Mouse (Mus musculus) midbrain, embryonic 16.5 days (tissue): ENCODE measurements at regions not wholly inside any gene's neighbourhood (a gene's known extent, or its start where the extent isn't known, plus 50 kb on each side); places are given as distances from the start of the nearest gene placed in this dataset.

Experiments
- ATAC-seq: fragments of 200-750 bp; cut with Nextera tagmentation; 2 replicates; pipeline ENCODE4 v1.8.0; 2017; ENCODE audit warnings: moderate TSS enrichment
- H3K27ac ChIP-seq: fragments of 300-500 bp; sonication (generic); 2 replicates; pipeline ENCODE4 v1.5.1; 2014; ENCODE audit warnings: mild to moderate bottlenecking, low read length, mixed read lengths
- H3K27me3 ChIP-seq: fragments of 300-500 bp; sonication (generic); 2 replicates; pipeline ENCODE4 v1.6.1; 2014; ENCODE audit warnings: low read depth, low read length, mixed read lengths; ENCODE audit not compliant: control insufficient read depth, insufficient read depth
- H3K36me3 ChIP-seq: fragments of 300-500 bp; sonication (generic); 2 replicates; pipeline ENCODE4 v1.6.1; 2014; ENCODE audit warnings: mild to moderate bottlenecking, low read length, moderate library complexity, mixed read lengths; ENCODE audit not compliant: control insufficient read depth, insufficient read depth
- H3K4me1 ChIP-seq: fragments of 300-500 bp; sonication (generic); 2 replicates; pipeline ENCODE4 v1.6.1; 2014; ENCODE audit warnings: mild to moderate bottlenecking, low read length, mixed read lengths; ENCODE audit not compliant: control insufficient read depth, insufficient read depth
- H3K4me2 ChIP-seq: fragments of 300-500 bp; sonication (generic); 2 replicates; pipeline ENCODE4 v1.6.1; 2014; ENCODE audit warnings: mild to moderate bottlenecking, low read length, mixed read lengths
- H3K4me3 ChIP-seq: fragments of 300-500 bp; sonication (generic); 2 replicates; pipeline ENCODE4 v1.5.1; 2014; ENCODE audit warnings: low read depth, mild to moderate bottlenecking, low read length, moderate library complexity, mixed read lengths
- H3K9ac ChIP-seq: fragments of 300-500 bp; sonication (generic); 2 replicates; pipeline ENCODE4 v1.6.1; 2014; ENCODE audit warnings: low read depth, low read length, mixed read lengths
- H3K9me3 ChIP-seq: fragments of 300-500 bp; sonication (generic); replicated peaks from 2 replicates; pipeline ENCODE4 v1.6.1; 2014; ENCODE audit warnings: mild to moderate bottlenecking, low read length, mixed read lengths; ENCODE audit not compliant: control insufficient read depth, poor library complexity, severe bottlenecking
- WGBS: fragments of 180-500 bp; shearing (Covaris S2); extraction: QIAGEN DNeasy Blood & Tissue Kit; methylation state at CpG from one replicate; pipeline ENCODE4 v1.1.7; 2014; 5-methylcytosine and 5-hydroxymethylcytosine counted together

DNA sequence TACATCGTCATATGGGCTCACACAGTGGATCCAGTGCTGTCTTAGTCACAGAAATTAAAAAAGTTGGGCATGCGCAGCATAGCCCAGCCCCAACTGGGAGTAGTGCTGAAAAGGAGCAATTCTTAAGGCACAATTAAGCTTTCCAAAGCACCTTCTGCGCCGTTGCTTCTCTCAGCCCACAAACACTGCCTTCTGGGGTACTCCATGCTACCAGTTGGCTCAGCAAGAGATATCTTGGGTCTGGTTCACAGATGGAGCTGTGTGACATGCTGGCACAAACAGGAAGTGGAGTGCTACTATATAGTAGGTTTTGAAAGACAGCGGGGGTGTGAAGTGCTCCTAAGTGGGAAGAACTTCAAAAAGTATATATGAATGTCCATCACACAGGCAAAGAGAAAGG lies 185.0 kb upstream of the Gcfc2 start:
- H3K9ac ChIP-seq = no peak overlapping the region
- H3K9me3 ChIP-seq = no peaks in the 10 kb centered on the region
- 89% methylated on average over 5 of the region's 5 CpGs for WGBS
- no peak overlapping the region for H3K27ac ChIP-seq
- no peaks in the 10 kb centered on the region for H3K4me1 ChIP-seq
- H3K4me3 ChIP-seq = no peak overlapping the region
- H3K27me3 ChIP-seq = no peaks in the 10 kb centered on the region
- no peak for ATAC-seq
- H3K36me3 ChIP-seq = no peaks in the 10 kb centered on the region
- H3K4me2 ChIP-seq = no peak overlapping the region

DNA sequence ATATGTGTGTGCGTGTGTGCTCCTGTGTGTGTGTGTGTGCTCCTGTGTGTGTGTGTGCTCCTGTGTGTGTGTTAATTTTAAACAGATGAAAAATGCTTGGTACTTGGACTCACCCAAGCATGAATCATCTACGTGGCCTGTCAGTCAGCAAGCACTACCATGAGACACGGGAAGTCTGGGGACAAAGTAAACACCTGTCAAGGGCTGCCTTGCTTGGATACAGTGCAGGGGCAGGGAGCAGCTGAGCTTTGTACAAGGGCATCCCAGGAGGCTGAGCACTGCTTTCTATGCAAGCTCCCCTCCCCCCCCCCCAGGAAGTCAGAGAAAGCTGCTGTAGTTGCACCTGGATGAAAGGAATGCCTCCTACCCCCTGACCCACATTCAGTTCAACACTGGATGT lies 173.8 kb upstream of the Gcfc2 start:
- no peaks in the 10 kb centered on the region for H3K27me3 ChIP-seq
- ATAC-seq = no peak
- H3K4me1 ChIP-seq = no peaks in the 10 kb centered on the region
- H3K36me3 ChIP-seq = no peaks in the 10 kb centered on the region
- H3K9me3 ChIP-seq = no peaks in the 10 kb centered on the region
- H3K9ac ChIP-seq = no peak overlapping the region
- WGBS = 56% methylated on average over 3 of the region's 3 CpGs
- no peak overlapping the region for H3K27ac ChIP-seq
- H3K4me3 ChIP-seq = no peak overlapping the region
- H3K4me2 ChIP-seq = no peak overlapping the region

DNA sequence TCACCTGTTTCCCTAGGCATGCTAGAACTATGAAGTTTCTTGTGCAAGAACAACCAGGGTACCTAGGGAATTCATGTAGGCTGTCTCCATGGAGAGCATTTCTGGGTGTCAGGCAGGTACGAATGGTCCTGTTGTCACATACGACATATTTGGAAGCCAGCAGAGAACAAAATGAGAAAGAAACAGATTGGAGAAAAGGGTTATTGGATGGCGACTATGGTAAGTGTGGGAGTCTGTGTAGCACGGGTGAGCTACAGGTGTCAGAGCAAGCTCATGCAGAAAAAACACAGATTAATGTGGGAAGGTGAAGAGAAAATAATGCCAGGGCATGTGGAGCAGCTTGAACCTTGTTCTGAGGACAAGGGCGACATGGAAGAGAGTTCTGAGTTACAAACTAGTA lies 171.8 kb upstream of the Gcfc2 start:
- no peak for ATAC-seq
- H3K4me2 ChIP-seq = no peak overlapping the region
- no peaks in the 10 kb centered on the region for H3K27me3 ChIP-seq
- no peaks in the 10 kb centered on the region for H3K9me3 ChIP-seq
- H3K36me3 ChIP-seq = no peaks in the 10 kb centered on the region
- no peak overlapping the region for H3K9ac ChIP-seq
- WGBS = 89% methylated on average over 5 of the region's 5 CpGs
- H3K27ac ChIP-seq = no peak overlapping the region
- no peak overlapping the region for H3K4me3 ChIP-seq
- H3K4me1 ChIP-seq = no peaks in the 10 kb centered on the region

DNA sequence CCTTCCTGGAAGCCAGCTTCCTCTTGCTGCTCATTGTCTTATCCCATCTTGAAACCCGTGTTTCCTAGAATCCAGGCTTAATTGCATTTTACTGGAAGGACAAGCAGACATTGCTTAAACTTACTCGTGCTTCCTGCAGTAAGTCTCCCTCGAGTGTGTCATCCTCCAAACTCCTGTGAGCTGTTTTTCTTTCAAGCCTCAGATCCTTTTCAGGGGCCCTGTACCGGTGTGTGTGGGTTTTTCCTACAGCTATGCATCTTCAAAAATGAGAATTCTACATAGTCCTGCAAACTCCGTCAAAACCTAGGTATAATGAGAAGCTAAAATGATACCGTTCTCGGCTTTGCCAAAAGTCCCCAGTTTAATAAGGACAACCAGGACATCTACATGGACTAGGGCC lies 167.2 kb upstream of the Gcfc2 start:
- 84% methylated on average over 7 of the region's 7 CpGs for WGBS
- Histone ChIP-seq H3K4me2 (no peak overlapping the region), H3K27ac (no peak overlapping the region), H3K36me3 (no peaks in the 10 kb centered on the region), H3K4me1 (no peaks in the 10 kb centered on the region), H3K27me3 (no peaks in the 10 kb centered on the region), H3K9ac (no peak overlapping the region), H3K4me3 (no peak overlapping the region), H3K9me3 (no peaks in the 10 kb centered on the region)
- ATAC-seq = no peak

DNA sequence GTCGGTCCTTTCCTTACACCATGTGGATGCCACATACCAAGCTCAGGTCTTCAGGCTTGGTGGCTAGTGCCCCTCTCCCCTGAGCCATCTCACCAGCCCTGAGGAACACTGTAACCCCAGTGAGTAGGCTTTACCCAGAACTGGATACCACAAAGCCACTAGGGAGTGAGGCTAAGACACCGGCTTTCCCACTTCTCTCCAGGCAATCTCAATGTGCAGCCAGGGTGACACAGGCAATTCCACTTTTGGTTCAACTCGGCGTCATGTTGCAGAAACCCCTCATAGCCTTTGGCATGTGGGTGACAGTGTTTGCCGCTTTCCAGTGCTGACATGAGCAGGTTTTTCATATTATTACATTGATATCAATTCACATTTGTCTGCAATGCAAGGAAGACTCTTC lies 164.6 kb upstream of the Gcfc2 start:
- Histone ChIP-seq H3K9ac (no peak overlapping the region), H3K36me3 (no peaks in the 10 kb centered on the region), H3K4me3 (no peak overlapping the region), H3K27ac (no peak overlapping the region), H3K27me3 (no peaks in the 10 kb centered on the region), H3K4me2 (no peak overlapping the region), H3K9me3 (no peaks in the 10 kb centered on the region), H3K4me1 (no peaks in the 10 kb centered on the region)
- no peak for ATAC-seq
- WGBS = 89% methylated on average over 5 of the region's 5 CpGs

DNA sequence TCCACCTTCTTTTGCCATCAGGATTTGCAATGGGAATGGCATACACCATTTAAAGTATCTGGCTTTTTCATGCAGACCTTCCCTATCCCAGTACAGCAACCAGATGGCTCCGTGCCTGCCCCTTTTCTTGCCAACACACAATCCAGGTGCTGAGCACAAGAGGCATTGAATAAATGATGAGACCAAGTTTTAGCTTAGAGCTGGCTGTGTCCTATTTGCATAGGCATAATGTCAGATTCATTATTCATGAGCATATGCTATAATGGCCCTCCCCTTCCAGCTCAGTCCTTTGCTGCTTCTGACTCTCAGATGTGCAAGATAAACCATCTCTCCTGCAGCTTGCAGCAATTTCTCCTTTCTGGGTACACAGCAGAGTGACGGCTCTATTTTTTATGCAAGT lies 163.3 kb upstream of the Gcfc2 start:
- Histone ChIP-seq H3K4me1 (no peaks in the 10 kb centered on the region), H3K9me3 (no peaks in the 10 kb centered on the region), H3K4me3 (no peak overlapping the region), H3K36me3 (no peaks in the 10 kb centered on the region), H3K27me3 (no peaks in the 10 kb centered on the region), H3K9ac (no peak overlapping the region), H3K27ac (no peak overlapping the region), H3K4me2 (no peak overlapping the region)
- 40% methylated on average over 2 of the region's 2 CpGs for WGBS
- ATAC-seq = peak; percentile 83

DNA sequence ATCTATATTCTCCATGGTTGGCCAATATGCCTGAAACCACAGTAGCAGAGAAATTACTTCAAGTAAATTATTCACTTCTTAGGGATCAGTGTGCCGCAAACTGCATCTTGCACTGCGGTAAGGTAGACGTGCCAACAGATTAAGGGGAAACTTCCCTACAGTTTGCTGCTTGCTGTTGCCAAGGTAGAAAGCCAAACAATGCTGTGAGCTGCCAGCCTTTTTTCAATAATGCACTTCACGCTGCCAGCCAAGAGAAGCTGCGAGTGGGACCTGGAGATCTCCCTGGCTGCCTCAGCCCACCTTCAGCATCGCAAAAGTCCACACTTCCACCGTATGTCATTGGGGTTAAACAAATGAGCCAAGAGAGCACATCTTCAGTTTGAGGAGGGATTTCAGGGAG lies 157.6 kb upstream of the Gcfc2 start:
- Histone ChIP-seq H3K4me2 (no peak overlapping the region), H3K27me3 (no peaks in the 10 kb centered on the region), H3K9me3 (no peaks in the 10 kb centered on the region), H3K4me1 (peaks cover 5% of the 10 kb centered on the region), H3K9ac (no peak overlapping the region), H3K4me3 (no peak overlapping the region), H3K36me3 (no peaks in the 10 kb centered on the region), H3K27ac (no peak overlapping the region)
- whole genome bisulfite sequencing = 78% methylated on average over 7 of the region's 7 CpGs
- no peak for ATAC-seq

DNA sequence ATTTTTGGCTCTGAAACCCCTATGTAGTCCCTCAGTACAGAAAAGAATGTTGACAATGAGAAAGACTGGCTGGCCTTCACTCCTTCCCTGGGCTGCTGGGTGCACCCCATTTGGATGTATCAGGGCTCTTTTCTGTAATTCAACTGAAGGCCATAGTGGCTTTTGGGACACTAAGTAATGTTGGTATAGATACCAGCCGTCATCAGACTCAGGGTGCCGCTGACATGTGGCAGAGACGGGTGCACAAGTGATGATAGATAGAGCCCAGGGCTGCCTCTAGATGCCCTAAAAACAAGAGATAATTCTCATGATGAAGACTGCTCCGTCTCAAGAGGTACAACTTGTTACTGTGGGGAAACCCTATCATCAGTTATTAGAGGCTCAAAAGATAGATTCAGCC lies 156.7 kb upstream of the Gcfc2 start:
- no peak for ATAC-seq
- Histone ChIP-seq H3K36me3 (no peaks in the 10 kb centered on the region), H3K27me3 (no peaks in the 10 kb centered on the region), H3K9ac (no peak overlapping the region), H3K9me3 (no peaks in the 10 kb centered on the region), H3K27ac (no peak overlapping the region), H3K4me2 (no peak overlapping the region), H3K4me1 (peaks cover 5% of the 10 kb centered on the region), H3K4me3 (no peak overlapping the region)
- WGBS = 94% methylated on average over 4 of the region's 4 CpGs

DNA sequence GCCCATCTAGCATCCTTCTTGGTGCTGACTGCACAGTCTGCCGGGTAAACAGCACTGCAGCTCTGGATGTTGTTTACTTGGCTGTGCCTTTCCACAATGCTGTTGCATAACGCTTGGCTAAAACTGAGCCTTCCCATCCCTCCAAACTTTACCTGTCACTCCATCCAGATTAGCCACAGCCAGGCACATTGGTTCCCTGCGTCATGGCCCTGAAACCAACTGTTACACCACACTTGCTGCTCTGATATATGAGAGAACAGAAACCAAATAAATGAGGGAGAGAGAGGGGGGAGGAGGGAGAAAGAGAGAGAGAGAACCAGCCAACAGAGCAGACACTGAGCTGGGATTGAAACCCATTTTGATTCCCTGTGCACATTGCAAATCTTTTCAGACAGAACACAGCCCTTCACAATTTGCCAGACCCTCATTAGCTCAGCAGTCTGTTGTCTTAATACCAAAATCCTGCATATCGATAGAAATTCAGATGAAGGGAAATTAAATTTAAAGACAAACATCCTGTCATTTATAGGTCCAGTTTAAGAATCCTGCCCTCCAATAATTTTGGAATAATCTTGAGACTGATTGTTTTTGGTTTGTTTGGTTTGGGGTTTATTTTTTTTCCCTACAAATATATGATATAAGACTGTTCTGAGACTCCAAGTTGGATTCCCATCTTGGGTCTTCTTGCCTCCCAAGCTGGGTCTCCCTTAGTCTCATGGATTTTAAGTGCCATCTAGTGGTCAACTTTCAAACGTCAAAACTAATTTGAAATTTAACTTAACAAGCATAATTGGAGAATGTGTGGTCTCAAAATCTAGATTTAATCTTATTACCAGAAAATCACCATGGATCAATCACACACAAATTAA lies 154.6 kb upstream of the Gcfc2 start:
- H3K27ac ChIP-seq = peak overlapping the region; percentile 60; the same call in 1 of the 2 replicates
- H3K4me3 ChIP-seq = no peak overlapping the region
- no peak overlapping the region for H3K4me2 ChIP-seq
- H3K9me3 ChIP-seq = no peaks in the 10 kb centered on the region
- ATAC-seq = peak; percentile 73
- no peaks in the 10 kb centered on the region for H3K36me3 ChIP-seq
- H3K4me1 ChIP-seq = peaks cover 5% of the 10 kb centered on the region
- no peaks in the 10 kb centered on the region for H3K27me3 ChIP-seq
- 0 out of 2 replicates have a peak overlapping the region, but pooled peaks have one; percentile 10 for H3K9ac ChIP-seq
- 53% methylated on average over 5 of the region's 5 CpGs for WGBS
